Mouse (Mus musculus) thymus, adult 2 months (tissue): ENCODE data around the gene Myo3b. TPM values are rescaled to one million over a fixed set of nuclear protein-coding genes. Genes with fewer than 3 reads are reported as not detected.

ENCODE experiments used
- DNase-seq: peaks from one replicate; pipeline ENCODE4 v3.0.0; 2021
- H3K27ac ChIP-seq: fragments of 200-500 bp; 2 replicates; pipeline ENCODE4 v1.5.1; 2012; ENCODE audit warnings: low read length, control low read depth; ENCODE audit not compliant: control insufficient read depth, insufficient read depth
- H3K27me3 ChIP-seq: fragments of 200-500 bp; 2 replicates; pipeline ENCODE4 v1.6.1; 2012; ENCODE audit warnings: mild to moderate bottlenecking, low read length, moderate library complexity, mixed read lengths; ENCODE audit not compliant: control insufficient read depth, insufficient read depth
- H3K36me3 ChIP-seq: fragments of 200-500 bp; 2 replicates; pipeline ENCODE4 v1.6.1; 2012; ENCODE audit warnings: mild to moderate bottlenecking, low read length, moderate library complexity; ENCODE audit not compliant: control insufficient read depth, insufficient read depth
- H3K4me1 ChIP-seq: fragments of 200-500 bp; replicated peaks from 2 replicates; pipeline ENCODE4 v1.6.1; 2012; ENCODE audit warnings: low read length; ENCODE audit not compliant: control insufficient read depth, insufficient read depth
- H3K4me3 ChIP-seq: fragments of 200-500 bp; 2 replicates; pipeline ENCODE4 v1.5.1; 2012; ENCODE audit warnings: mild to moderate bottlenecking, low read length, control low read depth, moderate library complexity; ENCODE audit not compliant: control insufficient read depth, insufficient read depth
- CTCF ChIP-seq: fragments of 200-500 bp; IDR thresholded peaks from 2 replicates; pipeline ENCODE4 v1.5.1; 2012; ENCODE audit warnings: mild to moderate bottlenecking, control low read depth, low read length, moderate library complexity, borderline replicate concordance; ENCODE audit not compliant: control insufficient read depth, poor library complexity, insufficient read depth; ENCODE audit errors: extremely low read depth
- POLR2A ChIP-seq: fragments of 200-500 bp; IDR thresholded peaks from 2 replicates; pipeline ENCODE4 v1.6.1; 2012; ENCODE audit warnings: mild to moderate bottlenecking, low read length, control low read depth, moderate library complexity; ENCODE audit not compliant: control insufficient read depth, poor library complexity, insufficient read depth; ENCODE audit errors: extremely low read depth
- WGBS: fragments of 180-500 bp; shearing (Covaris S2); methylation state at CpG from one replicate; pipeline ENCODE4 v1.1.7; 2018; 5-methylcytosine and 5-hydroxymethylcytosine counted together
- polyA plus RNA-seq: library from polyadenylated mRNA; depleted of rRNA; stranded (reverse); fragments of >200 nt; gene quantifications from 2 replicates; pipeline ENCODE4 v1.2.3, GENCODE M21; 2012

Gene Myo3b
- polyA plus RNA-seq, 1 experiment = 0.94 TPM

GRCm38 (mm10) chr2:70400321-70400720 lies 361.4 kb downstream of the Myo3b start:
- H3K36me3 ChIP-seq = no peaks in the 10 kb centered on the region
- DNase-seq = no peak
- no peaks in the 10 kb centered on the region for H3K27me3 ChIP-seq

GRCm38 (mm10) chr2:70404301-70404700 lies 365.4 kb downstream of the Myo3b start:
- WGBS = 88% methylated on average over 2 of the region's 2 CpGs
- Histone ChIP-seq H3K36me3 (no peaks in the 10 kb centered on the region), H3K27me3 (no peaks in the 10 kb centered on the region), H3K4me3 (no peak overlapping the region), H3K27ac (no peak overlapping the region), H3K4me1 (no peaks in the 10 kb centered on the region)
- DNase-seq = no peak
- no peak for TF ChIP-seq CTCF
- no peak for TF ChIP-seq POLR2A

More at GRCm38 (mm10) chr2:70400321-70400720, 361.4 kb downstream of the Myo3b start:
- Histone ChIP-seq H3K27ac (no peak overlapping the region), H3K4me3 (no peak overlapping the region), H3K4me1 (no peaks in the 10 kb centered on the region)
- WGBS = 92% methylated on average over 6 of the region's 6 CpGs
- no peak for TF ChIP-seq POLR2A
- no peak for TF ChIP-seq CTCF

DNA sequence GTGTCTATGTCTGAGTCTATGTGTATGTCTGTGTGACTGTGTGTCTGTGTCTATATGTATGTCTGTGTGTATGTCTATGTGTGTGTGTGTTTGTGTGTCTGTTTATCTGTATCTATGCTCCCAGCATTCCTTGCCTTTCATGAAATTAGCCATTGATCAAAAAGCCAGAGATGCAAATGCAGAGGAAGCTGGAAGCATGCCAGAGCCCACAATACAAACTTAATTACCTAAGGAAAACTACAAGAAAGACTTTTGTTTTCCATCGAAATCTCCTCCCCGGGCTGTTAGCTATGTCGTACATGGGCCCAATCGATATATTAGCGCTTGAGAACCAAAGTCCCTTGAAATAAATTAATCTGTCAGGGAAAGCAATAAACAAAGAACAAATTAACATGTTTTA lies 367.9 kb downstream of the Myo3b start:
- no peak overlapping the region for H3K4me3 ChIP-seq
- H3K27me3 ChIP-seq = no peaks in the 10 kb centered on the region
- TF ChIP-seq POLR2A (no peak), CTCF (no peak)
- WGBS = 91% methylated on average over 5 of the region's 5 CpGs
- H3K36me3 ChIP-seq = no peaks in the 10 kb centered on the region
- DNase-seq = no peak
- no peak overlapping the region for H3K27ac ChIP-seq
- H3K4me1 ChIP-seq = no peaks in the 10 kb centered on the region

DNA sequence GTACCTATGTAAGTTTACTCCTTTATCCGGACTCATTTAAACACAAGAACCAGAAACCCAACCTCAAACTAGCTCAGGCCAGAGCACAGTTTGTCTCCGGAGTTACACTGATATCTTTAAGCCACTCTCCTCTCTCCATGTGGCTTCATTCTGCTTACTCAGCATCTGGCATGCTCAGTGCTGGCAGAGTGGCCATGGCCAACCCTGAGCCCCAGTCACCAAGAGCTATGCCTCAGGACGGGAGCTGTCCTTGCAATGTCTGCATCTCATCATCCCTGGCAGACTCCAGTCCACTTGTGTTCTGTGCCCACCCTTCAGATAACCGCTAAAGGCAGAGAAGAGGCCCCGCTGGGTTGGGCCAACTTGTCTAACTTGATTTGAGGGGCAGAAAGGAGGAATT lies 368.8 kb downstream of the Myo3b start:
- no peaks in the 10 kb centered on the region for H3K27me3 ChIP-seq
- no peak for DNase-seq
- 91% methylated on average over 5 of the region's 5 CpGs for WGBS
- no peak overlapping the region for H3K4me3 ChIP-seq
- H3K4me1 ChIP-seq = no peaks in the 10 kb centered on the region
- no peaks in the 10 kb centered on the region for H3K36me3 ChIP-seq
- no peak overlapping the region for H3K27ac ChIP-seq
- TF ChIP-seq CTCF = no peak
- TF ChIP-seq POLR2A = no peak

DNA sequence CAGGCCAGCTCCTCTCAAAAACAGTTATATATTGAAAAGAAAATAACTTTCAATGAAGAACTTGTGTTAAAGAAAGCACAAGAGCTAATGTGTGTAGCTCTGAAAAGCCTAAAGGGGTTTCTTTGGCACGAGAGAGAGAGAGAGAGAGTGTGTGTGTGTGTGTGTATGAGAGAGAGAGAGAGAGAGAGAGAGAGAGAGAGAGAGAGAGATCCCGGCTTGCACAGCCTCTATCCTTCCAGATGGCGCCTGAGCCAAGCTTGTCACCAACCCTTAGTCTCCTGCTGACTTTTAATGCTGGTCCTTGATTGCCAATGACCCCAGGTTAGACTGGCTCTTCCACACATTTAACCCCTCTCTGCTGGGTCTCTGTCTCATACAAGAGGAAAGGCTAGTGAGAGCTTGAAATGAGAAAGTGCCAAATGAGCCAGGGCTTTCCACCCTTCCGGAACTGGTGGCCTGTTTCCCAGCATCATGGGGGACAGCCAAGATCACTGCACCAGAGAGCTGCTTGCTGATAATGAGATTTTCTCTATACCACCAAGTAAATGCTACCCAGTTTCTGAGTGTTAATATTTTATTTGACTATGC lies 371.5 kb downstream of the Myo3b start:
- no peak overlapping the region for H3K4me3 ChIP-seq
- WGBS = 86% methylated on average over 4 of the region's 4 CpGs
- no peaks in the 10 kb centered on the region for H3K4me1 ChIP-seq
- no peak overlapping the region for H3K27ac ChIP-seq
- DNase-seq = no peak
- TF ChIP-seq POLR2A (no peak), CTCF (no peak)
- no peaks in the 10 kb centered on the region for H3K27me3 ChIP-seq
- no peaks in the 10 kb centered on the region for H3K36me3 ChIP-seq

DNA sequence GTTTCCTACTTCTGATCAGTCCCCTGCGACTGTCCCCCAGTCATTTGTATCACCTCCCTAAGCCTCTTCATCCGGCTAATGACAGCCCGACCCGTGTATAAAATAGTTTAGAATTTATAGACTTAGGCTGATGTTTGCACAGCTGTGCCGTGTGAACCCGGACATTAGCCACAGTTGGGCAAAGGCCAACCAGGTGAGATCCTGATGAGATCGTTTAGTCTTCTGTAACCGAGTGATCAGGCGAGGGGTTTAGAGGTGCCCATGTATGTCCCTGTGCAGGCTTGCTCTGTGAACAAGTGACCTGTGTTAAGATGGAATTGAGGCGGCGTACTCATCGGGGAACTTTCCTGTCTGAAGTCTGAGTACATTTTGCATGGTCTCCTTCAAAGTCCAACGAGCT lies 373.4 kb downstream of the Myo3b start:
- 88% methylated on average over 13 of the region's 13 CpGs for WGBS
- Histone ChIP-seq H3K4me1 (no peaks in the 10 kb centered on the region), H3K27ac (no peak overlapping the region), H3K36me3 (no peaks in the 10 kb centered on the region), H3K4me3 (no peak overlapping the region), H3K27me3 (no peaks in the 10 kb centered on the region)
- no peak for DNase-seq
- TF ChIP-seq POLR2A (no peak), CTCF (no peak)

GRCm38 (mm10) chr2:70414386-70414785 lies 375.5 kb downstream of the Myo3b start:
- Histone ChIP-seq H3K27me3 (no peaks in the 10 kb centered on the region), H3K4me3 (no peak overlapping the region), H3K27ac (no peak overlapping the region), H3K4me1 (no peaks in the 10 kb centered on the region), H3K36me3 (no peaks in the 10 kb centered on the region)
- TF ChIP-seq POLR2A (no peak), CTCF (no peak)
- DNase-seq = no peak
- WGBS = 94% methylated on average over 1 of the region's 1 CpGs
